Mouse (Mus musculus): ENCODE data around the gene Gan.
A peak's percentile ranks its signal among the peaks of the same experiment; 100 is the strongest.

Gan gene

DNA sequence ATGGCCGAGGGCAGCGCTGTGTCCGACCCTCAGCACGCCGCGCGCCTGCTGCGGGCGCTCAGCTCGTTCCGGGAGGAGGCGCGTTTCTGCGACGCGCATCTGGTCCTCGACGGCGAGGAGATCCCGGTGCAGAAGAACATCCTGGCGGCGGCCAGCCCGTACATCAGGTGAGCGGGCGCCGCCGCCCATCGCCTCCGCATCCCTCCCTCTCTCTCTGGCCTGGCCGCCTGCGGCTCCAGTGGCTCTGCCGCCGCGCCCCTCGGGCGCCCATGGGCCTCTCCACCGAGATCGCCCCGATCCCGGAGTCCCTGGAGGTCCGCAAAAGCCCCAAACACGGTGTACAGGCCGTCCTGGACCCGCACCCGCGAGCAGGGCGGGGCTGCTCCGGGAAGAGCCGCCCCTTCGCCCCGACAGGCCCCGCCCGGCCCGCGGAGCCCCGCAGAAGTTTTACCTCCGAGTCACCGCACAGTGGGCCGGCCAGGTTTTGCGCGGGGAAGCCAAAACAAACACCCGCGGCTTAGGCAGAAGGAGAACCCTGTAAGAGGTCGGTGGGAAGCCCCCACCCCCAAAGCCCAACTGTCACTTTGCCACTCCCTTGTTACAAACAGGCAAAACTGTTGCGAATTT lies at the start of gene Gan:
Gene Gan, plus strand, starts transcription at position 1 of the 627 bp plus-strand sequence.
- DNase-seq (ENCODE audit: low spot score) = peak; percentile 62

GRCm38 (mm10) chr8:117109018-117109711 lies 48.8 kb upstream of the Gan start:
- no peak for DNase-seq (ENCODE audit: low spot score)

DNA sequence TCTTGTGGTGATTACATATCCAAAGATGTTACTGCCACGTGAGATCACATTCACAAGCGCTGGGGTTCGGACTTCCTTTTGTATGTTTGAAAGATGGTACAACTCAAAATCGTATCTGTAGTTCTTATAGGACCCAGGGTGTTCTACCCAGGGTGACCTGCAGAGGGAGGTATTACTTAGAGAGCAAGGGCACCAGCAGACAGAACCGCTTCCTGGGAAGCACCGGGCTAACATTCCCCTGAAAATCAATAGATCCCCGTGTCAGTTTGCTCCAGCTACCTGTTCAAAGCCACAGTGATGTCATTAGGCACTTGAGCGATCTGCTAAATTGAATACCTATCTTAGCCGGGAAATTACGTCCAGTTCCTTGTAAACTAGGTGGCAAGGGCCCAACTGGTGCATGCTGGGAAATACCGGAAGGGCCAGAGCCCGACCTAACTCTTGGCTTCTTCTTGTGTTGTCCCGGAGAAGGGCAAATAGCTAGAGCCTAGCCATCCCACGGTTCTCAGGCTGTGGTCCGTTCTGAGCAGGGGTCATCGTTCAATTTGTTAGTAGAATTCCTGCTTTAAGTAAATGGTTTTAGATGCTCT lies 48.0 kb upstream of the Gan start:
- peak; percentile 22 for DNase-seq (ENCODE audit: low spot score)

DNA sequence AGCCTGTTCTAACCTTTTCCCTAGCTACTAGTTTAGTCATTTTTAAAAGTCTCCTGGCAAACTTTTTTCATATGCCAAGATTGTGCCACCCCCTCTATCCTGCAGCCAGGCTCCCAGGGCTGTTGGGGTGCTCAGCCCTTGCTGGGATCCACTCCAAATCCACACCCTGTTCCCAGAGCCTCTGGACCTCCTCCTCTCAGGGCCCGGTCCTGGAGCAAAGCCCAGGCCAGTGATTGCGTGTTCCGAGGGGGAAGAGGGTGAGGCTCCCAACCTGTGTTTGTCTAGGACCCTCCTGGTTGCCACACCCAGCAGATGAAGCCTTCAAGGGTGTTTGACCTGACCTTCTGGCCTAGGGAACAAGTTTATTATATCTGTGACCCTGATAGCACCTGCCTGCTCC lies 46.3 kb upstream of the Gan start:
- no peak for DNase-seq (ENCODE audit: low spot score)

GRCm38 (mm10) chr8:117112261-117112660 lies 45.7 kb upstream of the Gan start:
- no peak for DNase-seq (ENCODE audit: low spot score)

DNA sequence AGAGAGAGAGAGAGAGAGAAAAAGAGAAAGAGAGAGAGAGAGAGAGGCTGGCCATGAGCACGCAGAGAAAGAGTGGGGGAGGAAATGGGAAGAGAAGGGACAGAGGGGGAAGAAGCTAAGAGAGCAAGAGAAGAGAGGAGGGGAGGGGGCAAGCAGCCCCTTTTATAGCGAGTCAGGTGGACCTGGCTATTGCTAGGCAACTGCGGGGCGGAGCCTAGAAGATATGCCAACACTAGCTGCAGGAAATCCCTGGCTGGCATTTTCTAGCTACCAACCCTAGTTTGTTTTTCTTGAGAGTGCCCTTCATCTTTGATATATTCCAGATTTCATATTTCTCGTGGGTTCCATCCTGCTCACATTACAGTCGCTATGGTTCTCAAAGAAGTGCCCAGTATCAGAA lies 42.8 kb upstream of the Gan start:
- DNase-seq (ENCODE audit: low spot score) = no peak

- DNase-seq (ENCODE audit: low spot score) = peak; percentile 9
Measured at GRCm38 (mm10) chr8:117115676-117116446, 42.1 kb upstream of the Gan start.

DNA sequence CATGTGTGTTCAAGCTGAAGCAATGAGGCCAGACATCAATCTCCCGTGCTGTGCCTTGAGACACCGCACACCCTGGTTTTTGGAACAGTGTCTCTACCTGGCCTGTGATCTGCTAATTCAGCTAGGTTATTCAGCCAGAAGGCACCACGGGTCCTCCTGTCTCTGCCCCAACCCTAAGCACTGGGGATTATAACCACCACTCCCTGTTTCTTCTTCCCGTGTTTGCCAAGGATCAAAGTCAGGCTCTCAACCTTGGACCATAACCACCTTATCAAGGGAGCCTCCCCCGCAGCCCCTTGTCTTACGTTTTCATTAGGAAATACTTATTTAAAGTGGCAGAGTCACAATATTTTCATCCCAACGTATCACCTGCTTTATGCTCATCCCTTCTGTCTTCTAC lies 41.4 kb upstream of the Gan start:
- no peak for DNase-seq (ENCODE audit: low spot score)

DNA sequence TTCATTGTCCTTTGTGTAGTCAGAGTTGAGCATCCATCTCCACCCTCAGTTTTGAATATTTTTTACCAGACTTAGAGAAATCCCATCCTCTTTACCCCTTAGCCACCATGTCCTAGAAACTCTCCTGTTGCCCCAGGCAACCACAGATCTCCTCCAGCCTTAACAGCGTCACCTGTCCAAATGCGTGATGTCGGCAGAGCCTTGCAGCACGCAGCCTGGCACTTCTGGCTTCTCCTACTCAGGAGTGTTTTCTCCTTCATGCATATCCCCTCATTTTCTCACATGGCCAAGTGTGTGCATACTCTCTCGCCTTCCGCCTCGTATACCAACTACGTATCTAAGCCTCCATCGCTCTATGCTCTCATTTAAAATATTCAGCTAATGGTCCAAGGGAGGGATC lies 39.5 kb upstream of the Gan start:
- DNase-seq (ENCODE audit: low spot score) = no peak

DNA sequence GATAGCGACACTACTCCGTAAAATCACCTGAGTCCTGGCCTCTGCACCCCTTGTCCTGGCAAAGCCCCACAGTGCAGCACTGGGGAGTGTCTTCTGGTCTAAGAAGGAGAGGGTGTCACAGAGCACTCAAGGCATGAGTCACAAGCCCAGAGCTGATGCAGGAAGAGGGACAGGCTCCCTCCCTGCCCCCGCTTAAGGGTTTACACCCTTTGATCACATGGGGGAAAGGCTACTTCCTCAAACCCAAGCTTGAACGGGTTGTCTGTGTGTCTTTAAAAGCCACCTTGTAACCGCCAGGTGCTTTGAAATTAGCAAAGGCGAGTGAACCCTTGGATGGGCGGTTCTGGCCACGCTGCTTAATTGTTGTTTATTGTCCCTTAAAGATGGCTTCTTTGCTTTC lies 36.7 kb upstream of the Gan start:
- peak; percentile 11 for DNase-seq (ENCODE audit: low spot score)

- DNase-seq (ENCODE audit: low spot score) = no peak
Measured at GRCm38 (mm10) chr8:117123850-117124633, 33.9 kb upstream of the Gan start.

GRCm38 (mm10) chr8:117125854-117126253 lies 32.1 kb upstream of the Gan start:
- no peak for DNase-seq (ENCODE audit: low spot score)

- DNase-seq (ENCODE audit: low spot score) = no peak
Measured at GRCm38 (mm10) chr8:117126411-117126810, 31.5 kb upstream of the Gan start.

GRCm38 (mm10) chr8:117127063-117127462 lies 30.9 kb upstream of the Gan start:
- DNase-seq (ENCODE audit: low spot score) = no peak

DNA sequence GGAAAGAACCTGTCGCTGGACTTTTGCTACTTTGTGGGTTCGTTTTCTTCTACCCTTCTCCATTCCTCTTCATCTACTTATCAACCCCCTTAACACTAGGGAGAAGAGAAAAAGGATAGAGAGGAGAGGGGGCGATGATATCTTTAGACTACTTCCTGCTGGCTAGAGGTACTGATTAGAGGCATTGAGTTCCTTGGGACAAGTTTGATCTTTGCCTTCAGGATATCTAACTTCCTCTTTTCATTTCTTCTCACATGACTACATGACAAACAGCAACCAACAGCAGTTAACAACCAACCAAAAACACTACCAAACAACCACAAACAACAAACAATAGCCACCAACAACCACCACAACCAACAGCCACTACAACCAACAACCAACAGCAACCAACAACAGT lies 24.2 kb upstream of the Gan start:
- DNase-seq (ENCODE audit: low spot score) = no peak

DNA sequence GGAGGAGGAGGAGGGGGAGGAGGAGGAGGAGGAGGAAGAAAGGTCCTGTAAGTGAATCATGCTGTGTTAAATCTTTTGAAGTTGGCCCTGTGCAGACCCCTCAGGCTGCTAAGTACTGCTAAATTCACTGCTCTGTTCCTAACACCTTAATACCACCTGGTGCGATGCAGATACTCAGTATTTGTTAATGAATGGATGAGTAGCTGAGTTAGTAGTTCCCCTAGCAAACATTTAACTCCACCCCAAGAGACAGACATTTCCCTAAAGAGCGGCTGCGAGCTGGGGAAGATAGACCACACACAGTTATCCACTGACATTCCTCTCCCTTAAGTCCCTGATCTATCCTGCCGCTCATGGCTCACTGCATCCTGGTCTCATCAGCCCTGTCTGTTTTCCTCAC lies 21.6 kb upstream of the Gan start:
- no peak for DNase-seq (ENCODE audit: low spot score)

- no peak for DNase-seq (ENCODE audit: low spot score)
Measured at GRCm38 (mm10) chr8:117136763-117137162, 21.2 kb upstream of the Gan start.

- DNase-seq (ENCODE audit: low spot score) = no peak
Measured at GRCm38 (mm10) chr8:117137357-117137756, 20.6 kb upstream of the Gan start.

GRCm38 (mm10) chr8:117148520-117148919 lies 9.4 kb upstream of the Gan start:
- peak; percentile 12 for DNase-seq (ENCODE audit: low spot score)

DNA sequence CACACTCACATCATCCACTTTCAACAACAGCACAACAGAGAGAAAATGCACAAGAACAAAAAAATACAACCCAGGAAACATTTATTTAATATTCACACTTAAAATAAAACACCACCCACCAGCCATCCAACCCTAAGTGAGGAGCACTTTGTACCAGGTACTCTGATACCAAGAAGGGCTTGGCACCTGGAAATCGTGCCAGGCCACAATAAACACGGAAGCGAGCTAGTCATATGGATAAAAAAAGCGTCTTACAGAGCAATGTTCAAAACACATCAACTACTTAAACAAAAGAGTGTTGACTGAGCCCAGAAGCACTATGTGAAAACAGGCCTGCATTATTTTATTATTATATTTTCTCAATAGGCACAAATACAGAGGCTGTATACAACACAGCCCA lies 1.8 kb upstream of the Gan start:
- no peak for DNase-seq (ENCODE audit: low spot score)

GRCm38 (mm10) chr8:117156866-117157768 lies 818 bp upstream of the Gan start:
- DNase-seq (ENCODE audit: low spot score) = no peak
